Mouse (Mus musculus): ENCODE results near the gene P4hb. TPM values are rescaled to one million over a fixed set of nuclear protein-coding genes. Genes with fewer than 3 reads are reported as not detected.

The P4hb gene
- 100 to 1,000 TPM; 127 to 136 TPM for total RNA-seq (2021)

GRCm38 (mm10) chr11:120572752-120573584, at the start of gene P4hb:
Gene P4hb, minus strand, starts transcription at chr11:120573253.
- peak; percentile 96 to 97 for DNase-seq (ENCODE audit: extremely low spot score in 1 of 2, low spot score in 1 of 2)

GRCm38 (mm10) chr11:120622805-120623204, 49.8 kb upstream of the P4hb start:
- DNase-seq (ENCODE audit: extremely low spot score in 1 of 2, low spot score in 1 of 2): no peak

- no peak for DNase-seq (ENCODE audit: extremely low spot score in 1 of 2, low spot score in 1 of 2)
Observed at GRCm38 (mm10) chr11:120620195-120620594, 47.1 kb upstream of the P4hb start.

- DNase-seq (ENCODE audit: extremely low spot score in 1 of 2, low spot score in 1 of 2): no peak
Observed at GRCm38 (mm10) chr11:120618619-120619535, 45.8 kb upstream of the P4hb start.

- peak; percentile 80 to 83 for DNase-seq (ENCODE audit: extremely low spot score in 1 of 2, low spot score in 1 of 2)
Observed at GRCm38 (mm10) chr11:120617519-120618112, 44.6 kb upstream of the P4hb start, which contains the start of gene Pcyt2. Gene Pcyt2, minus strand, starts transcription at chr11:120617936.

- DNase-seq (ENCODE audit: extremely low spot score in 1 of 2, low spot score in 1 of 2): no peak
Observed at GRCm38 (mm10) chr11:120616617-120617294, 43.7 kb upstream of the P4hb start.

GRCm38 (mm10) chr11:120615606-120616203, 42.7 kb upstream of the P4hb start:
- DNase-seq (ENCODE audit: extremely low spot score in 1 of 2, low spot score in 1 of 2): no peak

- no peak for DNase-seq (ENCODE audit: extremely low spot score in 1 of 2, low spot score in 1 of 2)
Observed at GRCm38 (mm10) chr11:120615167-120615566, 42.1 kb upstream of the P4hb start.

GRCm38 (mm10) chr11:120613976-120614375, 40.9 kb upstream of the P4hb start:
- no peak for DNase-seq (ENCODE audit: extremely low spot score in 1 of 2, low spot score in 1 of 2)

GRCm38 (mm10) chr11:120613481-120613972, 40.5 kb upstream of the P4hb start:
- no peak for DNase-seq (ENCODE audit: extremely low spot score in 1 of 2, low spot score in 1 of 2)

GRCm38 (mm10) chr11:120612763-120613162, 39.7 kb upstream of the P4hb start:
- DNase-seq (ENCODE audit: extremely low spot score in 1 of 2, low spot score in 1 of 2): peak; percentile 44 to 72

GRCm38 (mm10) chr11:120610477-120611046, 37.5 kb upstream of the P4hb start:
- no peak for DNase-seq (ENCODE audit: extremely low spot score in 1 of 2, low spot score in 1 of 2)

- no peak for DNase-seq (ENCODE audit: extremely low spot score in 1 of 2, low spot score in 1 of 2)
Observed at GRCm38 (mm10) chr11:120609250-120609649, 36.2 kb upstream of the P4hb start.

- DNase-seq (ENCODE audit: extremely low spot score in 1 of 2, low spot score in 1 of 2): no peak
Observed at GRCm38 (mm10) chr11:120608241-120609034, 35.4 kb upstream of the P4hb start, which contains the start of gene Npb. Gene Npb, plus strand, starts transcription at chr11:120608477.

- DNase-seq (ENCODE audit: extremely low spot score in 1 of 2, low spot score in 1 of 2): no peak
Observed at GRCm38 (mm10) chr11:120606764-120607163, 33.7 kb upstream of the P4hb start.

- DNase-seq (ENCODE audit: extremely low spot score in 1 of 2, low spot score in 1 of 2): no peak
Observed at GRCm38 (mm10) chr11:120605667-120606066, 32.6 kb upstream of the P4hb start.

- DNase-seq (ENCODE audit: extremely low spot score in 1 of 2, low spot score in 1 of 2): no peak
Observed at GRCm38 (mm10) chr11:120603545-120603944, 30.5 kb upstream of the P4hb start.

- DNase-seq (ENCODE audit: extremely low spot score in 1 of 2, low spot score in 1 of 2): no peak
Observed at GRCm38 (mm10) chr11:120600716-120601115, 27.7 kb upstream of the P4hb start.

Data from layer of hippocampus, postnatal 25 days (tissue).